Mouse (Mus musculus): ENCODE measurements around the gene 1700123O20Rik.

Gene 1700123O20Rik

DNA sequence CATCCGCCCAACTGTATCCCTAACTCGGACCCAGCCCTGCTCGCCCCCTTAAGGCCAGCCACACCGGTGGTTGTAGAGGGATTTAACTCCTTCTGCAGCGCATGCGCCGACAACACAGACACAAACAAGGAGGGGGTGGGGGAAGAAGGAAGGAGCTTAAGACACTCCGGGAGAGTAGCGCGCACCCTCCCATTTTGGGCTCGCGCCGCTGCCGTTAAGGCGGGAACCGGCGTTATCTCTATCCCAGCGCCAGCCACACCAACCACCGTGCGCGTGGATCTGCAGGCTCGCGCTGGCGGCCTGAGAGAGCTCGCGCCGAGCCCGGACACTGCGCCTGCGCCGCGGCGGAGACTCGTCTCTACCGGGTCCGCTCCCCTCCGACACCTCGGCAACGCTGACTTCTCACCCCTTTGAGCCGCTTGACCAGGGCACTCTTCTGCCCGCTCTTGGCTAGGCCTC is at the start of gene 1700123O20Rik:
Gene 1700123O20Rik (plus strand): TSS at position 154 of the 459 bp plus-strand sequence.
- DNase-seq (ENCODE audit: low spot score), result no peak

DNA sequence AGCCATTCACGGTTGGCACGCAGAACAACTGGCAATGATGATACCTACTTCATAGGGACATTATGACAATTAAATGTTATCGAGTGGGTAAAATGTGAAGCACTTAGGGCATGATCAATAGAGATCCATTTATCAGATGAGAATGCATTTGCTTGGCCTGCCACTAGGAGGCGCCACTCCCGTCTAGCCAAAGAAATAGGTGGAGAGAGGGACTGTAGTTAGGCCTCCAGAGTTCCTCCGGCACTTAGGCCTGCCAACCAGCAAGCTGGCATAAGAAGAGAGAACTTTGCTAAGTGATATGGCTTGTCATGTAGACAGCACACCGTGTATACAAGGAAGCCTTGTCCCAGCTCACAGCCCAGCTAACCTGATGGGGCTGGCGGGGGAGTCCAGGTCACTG is 49.1 kb upstream of the 1700123O20Rik start:
- DNase-seq (ENCODE audit: low spot score), result no peak

GRCm38 (mm10) chr14:54638210-54638609 is 47.8 kb upstream of the 1700123O20Rik start:
- no peak for DNase-seq (ENCODE audit: low spot score)

DNA sequence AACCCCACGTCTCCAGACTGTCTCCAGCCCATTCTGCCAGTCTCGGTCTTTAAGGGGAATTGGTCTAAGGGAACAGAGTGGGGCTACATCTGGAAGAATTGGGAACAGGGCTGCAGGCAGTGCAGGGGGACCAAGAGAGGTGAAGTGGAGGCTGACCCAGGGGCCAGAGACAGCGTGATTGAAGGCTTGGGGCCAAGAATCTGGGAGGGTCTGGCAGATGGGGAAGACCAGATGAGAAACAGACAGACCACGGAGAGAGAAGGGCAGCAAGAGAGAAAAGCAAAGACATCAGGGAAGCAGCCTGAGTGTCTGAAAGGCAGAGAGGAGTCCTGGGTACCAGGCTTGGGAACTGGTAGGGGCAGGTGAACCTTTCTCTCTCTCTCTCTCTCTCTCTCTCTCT is 45.9 kb upstream of the 1700123O20Rik start:
- DNase-seq (ENCODE audit: low spot score), result no peak

GRCm38 (mm10) chr14:54640946-54641304 is 45.1 kb upstream of the 1700123O20Rik start, which contains the start of gene Gm17606:
TSS of gene Gm17606 (plus strand) at chr14:54640952.
- DNase-seq (ENCODE audit: low spot score), result no peak

GRCm38 (mm10) chr14:54641305-54641969 is 44.6 kb upstream of the 1700123O20Rik start, which contains the start of gene Cdh24:
TSS of gene Cdh24 (minus strand) at chr14:54641364.
- DNase-seq (ENCODE audit: low spot score), result peak; percentile 67

- no peak for DNase-seq (ENCODE audit: low spot score)
Observed at GRCm38 (mm10) chr14:54642224-54642944, 43.6 kb upstream of the 1700123O20Rik start.

DNA sequence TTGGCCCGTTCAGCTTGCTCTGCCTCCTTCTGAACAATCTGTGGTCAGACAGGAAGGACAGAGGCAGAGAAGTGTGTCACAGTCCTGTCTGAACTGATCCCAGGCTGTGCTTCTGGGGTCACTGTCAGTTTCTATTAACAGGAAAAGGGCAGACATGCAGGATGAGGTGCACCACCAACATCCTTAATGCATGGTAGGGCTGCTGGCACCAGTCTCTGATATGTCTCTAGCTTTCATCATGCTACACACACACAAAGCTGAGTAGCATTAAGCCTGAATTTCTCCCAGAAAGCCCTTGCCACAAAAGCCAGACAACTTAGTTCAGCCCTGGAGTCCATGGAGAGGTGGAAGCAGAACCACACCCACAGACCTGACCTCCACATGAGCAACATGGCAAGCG is 43.0 kb upstream of the 1700123O20Rik start:
- DNase-seq (ENCODE audit: low spot score), result no peak

DNA sequence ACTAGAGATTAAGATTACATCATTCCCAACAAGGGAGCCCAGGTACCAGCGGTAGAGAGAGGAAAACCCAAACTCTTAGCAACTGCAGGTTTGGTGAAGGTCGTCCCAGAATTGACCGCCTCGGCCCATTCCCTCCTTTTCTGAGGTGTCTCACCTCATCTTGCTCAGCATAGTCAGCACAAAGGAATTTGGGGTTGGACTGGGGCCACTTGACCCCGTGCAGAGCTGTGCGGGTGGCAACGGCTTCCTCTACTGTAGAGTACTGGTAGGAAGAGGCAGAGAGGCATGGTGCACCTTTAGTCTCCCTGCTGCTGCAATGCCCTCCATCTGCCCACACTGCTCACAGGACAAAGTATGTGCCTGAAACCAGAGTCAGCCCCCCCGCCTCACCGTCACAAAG is 41.7 kb upstream of the 1700123O20Rik start:
- DNase-seq (ENCODE audit: low spot score), result no peak

- DNase-seq (ENCODE audit: low spot score), result no peak
Observed at GRCm38 (mm10) chr14:54646455-54646854, 39.6 kb upstream of the 1700123O20Rik start.

- DNase-seq (ENCODE audit: low spot score), result no peak
Observed at GRCm38 (mm10) chr14:54646898-54647636, 38.9 kb upstream of the 1700123O20Rik start.

GRCm38 (mm10) chr14:54647900-54648299 is 38.1 kb upstream of the 1700123O20Rik start:
- no peak for DNase-seq (ENCODE audit: low spot score)

- DNase-seq (ENCODE audit: low spot score), result no peak
Observed at GRCm38 (mm10) chr14:54650621-54651454, 35.2 kb upstream of the 1700123O20Rik start.

DNA sequence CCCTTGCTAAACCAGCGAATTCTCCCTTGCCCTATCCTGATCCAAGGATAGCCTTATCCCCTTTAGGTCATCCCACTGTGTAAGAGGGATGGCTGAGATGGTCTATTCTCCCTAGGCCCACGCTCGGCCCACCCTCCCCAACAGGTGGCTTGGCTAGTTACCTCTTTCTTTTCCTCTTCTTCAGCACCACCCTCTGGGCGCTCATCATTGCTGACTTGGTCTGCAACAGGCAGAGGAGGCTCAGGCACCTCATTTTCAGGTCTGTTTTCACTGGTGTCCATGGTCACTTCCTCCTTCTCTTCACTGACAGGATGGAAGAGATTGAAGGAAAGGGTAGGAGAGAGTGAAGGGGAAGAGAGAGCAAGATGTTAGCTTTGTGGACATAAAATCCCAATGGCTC is 34.5 kb upstream of the 1700123O20Rik start:
- DNase-seq (ENCODE audit: low spot score), result no peak

GRCm38 (mm10) chr14:54652787-54653186 is 33.2 kb upstream of the 1700123O20Rik start:
- DNase-seq (ENCODE audit: low spot score), result no peak

DNA sequence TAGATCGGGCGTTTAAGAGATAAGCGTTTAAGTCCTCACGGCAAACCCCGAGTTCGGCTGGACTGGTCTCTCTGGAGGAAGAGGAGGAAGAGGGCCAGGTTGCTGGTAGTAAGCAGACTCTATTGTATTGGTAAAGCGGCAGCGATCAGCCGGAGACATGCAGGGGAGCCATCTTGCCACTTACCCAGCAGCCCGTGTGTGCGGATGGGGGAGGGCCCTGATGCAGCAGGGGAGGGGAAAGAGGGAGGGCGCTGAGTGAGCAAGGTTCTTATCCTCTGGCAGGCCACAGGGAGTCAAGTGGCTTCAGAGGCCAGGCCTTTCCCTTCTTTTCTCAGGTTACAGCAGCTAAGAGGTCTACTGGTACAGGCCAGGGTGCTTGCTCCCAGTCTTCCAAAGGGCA is 32.5 kb upstream of the 1700123O20Rik start:
- no peak for DNase-seq (ENCODE audit: low spot score)

- no peak for DNase-seq (ENCODE audit: low spot score)
Observed at GRCm38 (mm10) chr14:54660009-54660408, 26.0 kb upstream of the 1700123O20Rik start.

- no peak for DNase-seq (ENCODE audit: low spot score)
Observed at GRCm38 (mm10) chr14:54664477-54665222, 21.4 kb upstream of the 1700123O20Rik start.

DNA sequence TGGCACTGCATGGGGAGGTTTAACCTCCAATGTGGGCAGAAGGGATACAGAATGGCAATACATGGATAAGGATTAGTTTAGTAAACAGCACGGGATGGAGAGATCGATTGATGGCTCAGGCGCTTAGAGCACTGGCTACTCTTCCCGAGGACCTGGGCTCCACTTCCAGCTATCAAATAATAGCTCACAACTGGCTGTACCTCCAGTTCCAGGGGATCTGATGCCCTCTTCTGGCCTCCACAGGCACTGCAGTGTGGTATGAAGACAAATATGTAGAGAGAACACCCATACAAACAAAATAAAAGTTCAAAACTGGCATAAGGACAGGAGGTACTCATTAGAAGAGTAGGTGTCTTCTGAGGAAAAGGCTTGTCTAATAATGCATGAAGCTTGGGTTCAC is 16.6 kb upstream of the 1700123O20Rik start:
- no peak for DNase-seq (ENCODE audit: low spot score)

GRCm38 (mm10) chr14:54674317-54674716 is 11.7 kb upstream of the 1700123O20Rik start:
- no peak for DNase-seq (ENCODE audit: low spot score)

DNA sequence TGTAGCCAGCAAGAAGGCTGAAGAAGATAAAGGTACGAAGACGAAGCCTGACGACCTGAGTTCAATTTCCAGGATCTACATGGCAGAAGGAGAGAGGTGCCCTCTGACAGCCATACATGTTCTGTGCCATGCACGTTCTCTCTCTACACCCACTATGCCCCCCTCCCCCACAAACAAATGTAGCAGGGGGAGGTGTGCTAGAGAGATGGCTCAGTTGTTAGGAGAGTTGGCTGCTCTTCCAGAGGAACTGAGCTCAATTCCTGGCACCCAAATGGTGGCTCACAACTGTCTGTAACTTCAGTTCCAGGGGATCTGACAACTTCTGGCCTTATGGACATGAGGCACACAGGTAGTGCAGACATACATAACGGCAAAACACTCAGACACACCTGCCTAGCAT is 9.7 kb upstream of the 1700123O20Rik start:
- no peak for DNase-seq (ENCODE audit: low spot score)
